Comparison of ENCODE assay signal across 13 mouse cellular contexts in the genomic region with DNA sequence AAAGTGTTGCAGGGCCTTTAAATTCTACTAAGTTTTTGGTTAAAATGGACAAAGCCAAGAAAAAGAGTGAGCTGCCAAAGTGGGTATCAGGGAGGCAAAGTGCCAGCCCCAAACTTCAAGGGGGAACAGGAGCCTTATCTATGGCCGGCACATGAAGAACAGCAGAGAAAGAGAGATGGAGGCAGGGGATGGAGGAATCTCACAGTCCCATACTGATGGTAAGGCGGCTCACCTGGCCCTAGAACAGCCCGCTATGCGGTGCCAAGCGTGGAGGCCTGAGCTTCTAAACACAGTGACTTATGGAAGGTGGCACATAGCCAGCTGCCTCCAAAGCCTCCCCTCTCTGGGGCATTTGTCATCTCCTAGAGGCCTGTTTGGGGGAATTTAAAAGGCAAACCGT.
A peak's percentile ranks its signal among the peaks of the same experiment; 100 is the strongest.
DNase-seq lines count a peak whose midpoint lies in the region; ATAC-seq and TF ChIP-seq lines count a peak whose summit lies in the region.
"Had no signal": no experiment of that assay in that cellular context is flagged by ENCODE, and none has a peak within 500 bp of the region (broad histone marks: within the 10 kb centered on the region; RNA-seq: fewer than 3 reads in every experiment).

No protein-coding gene starts in this region.

- no peaks in the 10 kb centered on the region for H3K27me3 ChIP-seq in heart, embryonic 12.5 days (replicated peaks)
- no peaks in the 10 kb centered on the region for H3K27me3 ChIP-seq in E14TG2a.4 (ENCODE audit: insufficient read depth, low read length)
- no peaks in the 10 kb centered on the region for H3K27me3 ChIP-seq in liver, embryonic 15.5 days
- no peaks in the 10 kb centered on the region for H3K27me3 ChIP-seq in hindbrain, embryonic 10.5 days (ENCODE audit: insufficient read depth, poor library complexity, severe bottlenecking)
- H3K27me3 ChIP-seq in midbrain, embryonic 14.5 days (ENCODE audit: control insufficient read depth, insufficient read depth, low read length) = no peaks in the 10 kb centered on the region
- H3K27me3 ChIP-seq: hindbrain, embryonic 15.5 days had no signal

- H3K36me3 ChIP-seq in heart, embryonic 12.5 days = no peaks in the 10 kb centered on the region
- H3K36me3 ChIP-seq in E14TG2a.4 (ENCODE audit: insufficient read depth, low read length) = peaks cover 22% of the 10 kb centered on the region
- H3K36me3 ChIP-seq in liver, embryonic 15.5 days (replicated peaks) = no peaks in the 10 kb centered on the region
- H3K36me3 ChIP-seq in hindbrain, embryonic 10.5 days = no peaks in the 10 kb centered on the region
- no peaks in the 10 kb centered on the region for H3K36me3 ChIP-seq in midbrain, embryonic 14.5 days (ENCODE audit: control insufficient read depth, insufficient read depth, low read length)
- H3K36me3 ChIP-seq: hindbrain, embryonic 15.5 days had no signal

- TF ChIP-seq CTCF in E14TG2a.4 (conservative IDR thresholded peaks at IDR 0.05; ENCODE audit: low read length) = no peak

- no peak for ATAC-seq in heart, embryonic 12.5 days (ENCODE audit: insufficient number of reproducible peaks, low FRiP score)
- ATAC-seq in liver, embryonic 15.5 days (ENCODE audit: insufficient read depth) = peak; percentile 13; the same call in 1 of the 2 replicates
- no peak for ATAC-seq in midbrain, embryonic 14.5 days (ENCODE audit: low FRiP score, low TSS enrichment)

- H3K4me3 ChIP-seq in heart, embryonic 12.5 days = no peak overlapping the region
- peak overlapping the region; percentile 26; the same call in 1 of the 2 replicates for H3K4me3 ChIP-seq in E14TG2a.4 (replicated peaks; ENCODE audit: low read length)
- H3K4me3 ChIP-seq in liver, embryonic 15.5 days (replicated peaks) = no peak overlapping the region
- H3K4me3 ChIP-seq in hindbrain, embryonic 10.5 days = no peak overlapping the region
- H3K4me3 ChIP-seq in midbrain, embryonic 14.5 days (replicated peaks; ENCODE audit: low read depth, low read length) = no peak overlapping the region
- H3K4me3 ChIP-seq: heart, embryonic 10.5 days; hindbrain, embryonic 15.5 days had no signal

- H3K4me1 ChIP-seq in heart, embryonic 12.5 days (replicated peaks) = peaks cover 76% of the 10 kb centered on the region
- H3K4me1 ChIP-seq in E14TG2a.4 (replicated peaks; ENCODE audit: low read depth, low read length) = peaks cover 91% of the 10 kb centered on the region
- H3K4me1 ChIP-seq in liver, embryonic 15.5 days (replicated peaks) = peaks cover 68% of the 10 kb centered on the region
- peaks cover 40% of the 10 kb centered on the region for H3K4me1 ChIP-seq in hindbrain, embryonic 10.5 days (replicated peaks)
- peaks cover 6% of the 10 kb centered on the region for H3K4me1 ChIP-seq in midbrain, embryonic 14.5 days (ENCODE audit: control insufficient read depth, insufficient read depth, low read length)

- 76% methylated on average over 6 of the region's 6 CpGs for WGBS in heart, embryonic 12.5 days
- WGBS in liver, embryonic 15.5 days (ENCODE audit: insufficient replicate concordance) = 54% methylated on average over 6 of the region's 6 CpGs
- 97% methylated on average over 6 of the region's 6 CpGs for WGBS in hindbrain, embryonic 10.5 days
- 91% methylated on average over 6 of the region's 6 CpGs for WGBS in midbrain, embryonic 14.5 days

- H3K27ac ChIP-seq in heart, embryonic 12.5 days (ENCODE audit: poor library complexity, severe bottlenecking) = no peak overlapping the region
- peak overlapping the region; percentile 48 for H3K27ac ChIP-seq in liver, embryonic 15.5 days (replicated peaks)
- H3K27ac ChIP-seq in hindbrain, embryonic 10.5 days = no peak overlapping the region
- H3K27ac ChIP-seq in midbrain, embryonic 14.5 days (replicated peaks; ENCODE audit: low read depth, low read length) = no peak overlapping the region
- H3K27ac ChIP-seq: heart, embryonic 10.5 days; hindbrain, embryonic 15.5 days; macrophage had no signal

- H3K9me3 ChIP-seq in heart, embryonic 12.5 days (replicated peaks) = no peaks in the 10 kb centered on the region
- H3K9me3 ChIP-seq in E14TG2a.4 (ENCODE audit: low read length) = no peaks in the 10 kb centered on the region
- no peaks in the 10 kb centered on the region for H3K9me3 ChIP-seq in liver, embryonic 15.5 days (replicated peaks)
- H3K9me3 ChIP-seq in hindbrain, embryonic 10.5 days = no peaks in the 10 kb centered on the region
- no peaks in the 10 kb centered on the region for H3K9me3 ChIP-seq in midbrain, embryonic 14.5 days (ENCODE audit: control insufficient read depth, low read length)
- H3K9me3 ChIP-seq: heart, embryonic 10.5 days; hindbrain, embryonic 15.5 days had no signal

- DNase-seq in heart, adult 18-20 months = no peak
- peak; percentile 30 for DNase-seq in c-Kit-positive CD71-positive TER-119-negative erythroid progenitor cells, embryonic 14.5 days (ENCODE audit: low read depth)
- DNase-seq in thymus, postnatal 10 days (ENCODE audit: low spot score in 2 of 2) = no peak
- no peak for DNase-seq in hindbrain, embryonic 10.5 days (ENCODE audit: low spot score)
- DNase-seq in midbrain, embryonic 14.5 days = no peak
- DNase-seq: cerebellum, postnatal 36 days; thymus, postnatal 4 days had no signal

- no peak overlapping the region for H3K4me2 ChIP-seq in heart, embryonic 12.5 days
- peak overlapping the region; percentile 2 for H3K4me2 ChIP-seq in liver, embryonic 15.5 days
- no peak overlapping the region for H3K4me2 ChIP-seq in midbrain, embryonic 14.5 days (ENCODE audit: low read length)
- H3K4me2 ChIP-seq: hindbrain, embryonic 15.5 days had no signal

- peak overlapping the region; percentile 40; the same call in 1 of the 2 replicates for H3K9ac ChIP-seq in heart, embryonic 12.5 days
- H3K9ac ChIP-seq in liver, embryonic 15.5 days = 0 out of 2 replicates have a peak overlapping the region, but pooled peaks have one; percentile 21
- no peak overlapping the region for H3K9ac ChIP-seq in midbrain, embryonic 14.5 days (replicated peaks; ENCODE audit: low read length)
- H3K9ac ChIP-seq: hindbrain, embryonic 15.5 days had no signal
